In genomic region chr17:11844436-11844835, GRCm38 (mm10) we compare ENCODE assay signal across 24 mouse cellular contexts.
DNase-seq lines count a peak whose midpoint lies in the region; ATAC-seq and TF ChIP-seq lines count a peak whose summit lies in the region.
"Had no signal": no experiment of that assay in that cellular context is flagged by ENCODE, and none has a peak within 500 bp of the region (broad histone marks: within the 10 kb centered on the region; RNA-seq: fewer than 3 reads in every experiment).

No protein-coding gene starts in this region.

- no peak overlapping the region for H3K4me3 ChIP-seq in heart, embryonic 10.5 days
- no peak overlapping the region for H3K4me3 ChIP-seq in midbrain, embryonic 11.5 days (ENCODE audit: low read depth, low read length)
- H3K4me3 ChIP-seq in midbrain, embryonic 14.5 days (replicated peaks; ENCODE audit: low read depth, low read length), result no peak overlapping the region
- no peak overlapping the region for H3K4me3 ChIP-seq in MEL (ENCODE audit: control insufficient read depth in 1 of 2, insufficient read depth in 1 of 2, low read depth in 2 of 2, low read length in 2 of 2)

- no peaks in the 10 kb centered on the region for H3K4me1 ChIP-seq in heart, embryonic 10.5 days
- peaks cover 3% of the 10 kb centered on the region; the same call in 1 of the 2 replicates for H3K4me1 ChIP-seq in midbrain, embryonic 11.5 days (ENCODE audit: control insufficient read depth, insufficient read depth, low read length)
- 0 out of 2 replicates have a peak, but pooled peaks cover 3% of the 10 kb centered on the region for H3K4me1 ChIP-seq in midbrain, embryonic 14.5 days (ENCODE audit: control insufficient read depth, insufficient read depth, low read length)
- H3K4me1 ChIP-seq in MEL (ENCODE audit: control insufficient read depth in 1 of 2, insufficient read depth in 2 of 2, low read length in 2 of 2), result peaks cover 4 to 19% of the 10 kb centered on the region in 2 experiments; a peak in 2 of 4 replicates

- 81% methylated on average over 4 of the region's 4 CpGs for WGBS in heart, embryonic 10.5 days
- WGBS in midbrain, embryonic 11.5 days, result 87% methylated on average over 4 of the region's 4 CpGs
- WGBS in midbrain, embryonic 14.5 days, result 89% methylated on average over 4 of the region's 4 CpGs

- peak; percentile 86 for DNase-seq in heart, adult 11 months
- no peak for DNase-seq in heart, postnatal 4 days
- peak; percentile 60 for DNase-seq in heart, embryonic 10.5 days (ENCODE audit: low spot score)
- DNase-seq in heart, postnatal 36 days, result no peak
- peak; percentile 2 for DNase-seq in midbrain, embryonic 11.5 days (ENCODE audit: low spot score, missing footprints)
- no peak for DNase-seq in midbrain, embryonic 14.5 days
- DNase-seq in MEL (ENCODE audit: low read depth, low spot score), result peak; percentile 9
- DNase-seq in c-Kit-positive CD71-positive TER-119-positive erythroid progenitor cells, embryonic 14.5 days (ENCODE audit: low spot score), result no peak
- DNase-seq: adrenal gland, adult 2 months; adrenal gland, adult 8-10 months; adrenal gland, postnatal 10 days; adrenal gland, postnatal 14 days; adrenal gland, postnatal 25 days; adrenal gland, postnatal 36 days; B cell, adult 2 months; cerebellum, adult 11 months; cerebellum, adult 11-12 months; cerebellum, adult 18-20 months; cerebellum, adult 2 months had no signal

- no peak for TF ChIP-seq RAD21 in MEL (IDR thresholded peaks at IDR 0.05; ENCODE audit: low read depth, low read length)

- TF ChIP-seq CTCF in MEL (IDR thresholded peaks at IDR 0.05 in 2 of 3, conservative IDR thresholded peaks at IDR 0.05 in 1 of 3; ENCODE audit: control insufficient read depth in 1 of 3, insufficient read depth in 1 of 3, low read depth in 2 of 3, low read length in 3 of 3, poor library complexity in 1 of 3, severe bottlenecking in 1 of 3), result no peak

- no peak overlapping the region for H3K27ac ChIP-seq in heart, embryonic 10.5 days
- no peak overlapping the region for H3K27ac ChIP-seq in midbrain, embryonic 11.5 days (ENCODE audit: low read depth, low read length)
- no peak overlapping the region for H3K27ac ChIP-seq in midbrain, embryonic 14.5 days (replicated peaks; ENCODE audit: low read depth, low read length)
- peak overlapping the region; percentile 37 for H3K27ac ChIP-seq in MEL (ENCODE audit: control insufficient read depth, low read depth, low read length)

- no peak overlapping the region for H3K4me2 ChIP-seq in midbrain, embryonic 11.5 days
- no peak overlapping the region for H3K4me2 ChIP-seq in midbrain, embryonic 14.5 days (ENCODE audit: low read length)

- H3K9ac ChIP-seq in midbrain, embryonic 11.5 days (ENCODE audit: low read length), result no peak overlapping the region
- H3K9ac ChIP-seq in midbrain, embryonic 14.5 days (replicated peaks; ENCODE audit: low read length), result no peak overlapping the region
- H3K9ac ChIP-seq in MEL (ENCODE audit: control insufficient read depth, low read depth, low read length, poor library complexity, severe bottlenecking), result no peak overlapping the region

- H3K9me3 ChIP-seq in heart, embryonic 10.5 days, result no peaks in the 10 kb centered on the region
- H3K9me3 ChIP-seq in midbrain, embryonic 11.5 days (ENCODE audit: control insufficient read depth, low read length), result no peaks in the 10 kb centered on the region
- no peaks in the 10 kb centered on the region for H3K9me3 ChIP-seq in midbrain, embryonic 14.5 days (ENCODE audit: control insufficient read depth, low read length)
- no peaks in the 10 kb centered on the region for H3K9me3 ChIP-seq in MEL (replicated peaks; ENCODE audit: insufficient read depth, low read length)
- H3K9me3 ChIP-seq: G1E had no signal

- no peak for TF ChIP-seq POLR2A in MEL (IDR thresholded peaks at IDR 0.05; ENCODE audit: control insufficient read depth in 1 of 2, insufficient read depth in 1 of 2, low read depth in 1 of 2, low read length in 2 of 2, poor library complexity in 1 of 2)

- H3K27me3 ChIP-seq in heart, embryonic 10.5 days (ENCODE audit: insufficient read depth, poor library complexity, severe bottlenecking), result no peaks in the 10 kb centered on the region
- no peaks in the 10 kb centered on the region for H3K27me3 ChIP-seq in midbrain, embryonic 11.5 days (ENCODE audit: control insufficient read depth, insufficient read depth, low read length)
- no peaks in the 10 kb centered on the region for H3K27me3 ChIP-seq in midbrain, embryonic 14.5 days (ENCODE audit: control insufficient read depth, insufficient read depth, low read length)
- H3K27me3 ChIP-seq in MEL (ENCODE audit: control insufficient read depth in 1 of 2, insufficient read depth in 2 of 2, low read length in 2 of 2), result no peaks in the 10 kb centered on the region
- H3K27me3 ChIP-seq: CH12.LX, Patski had no signal

- intact Hi-C loops in heart, postnatal 36 days (cut with DNase I), result no loop called here

- no peak for TF ChIP-seq EP300 in MEL (IDR thresholded peaks at IDR 0.05; ENCODE audit: low read depth in 1 of 2, low read length in 2 of 2)

- no peaks in the 10 kb centered on the region for H3K36me3 ChIP-seq in heart, embryonic 10.5 days
- H3K36me3 ChIP-seq in midbrain, embryonic 11.5 days (ENCODE audit: control insufficient read depth, insufficient read depth, low read length), result no peaks in the 10 kb centered on the region
- H3K36me3 ChIP-seq in midbrain, embryonic 14.5 days (ENCODE audit: control insufficient read depth, insufficient read depth, low read length), result no peaks in the 10 kb centered on the region
- peaks cover 0 to 15% of the 10 kb centered on the region in 2 experiments; a peak in 2 of 4 replicates for H3K36me3 ChIP-seq in MEL (ENCODE audit: control insufficient read depth in 1 of 2, insufficient read depth in 2 of 2, low read length in 2 of 2)
- H3K36me3 ChIP-seq: G1E had no signal

- H3K79me2 ChIP-seq in MEL (ENCODE audit: control insufficient read depth, insufficient read depth, low read length, poor library complexity), result no peaks in the 10 kb centered on the region

- ATAC-seq in midbrain, embryonic 11.5 days (ENCODE audit: low FRiP score), result no peak
- ATAC-seq in midbrain, embryonic 14.5 days (ENCODE audit: low FRiP score, low TSS enrichment), result no peak
- ATAC-seq: activated CD4-positive, CD25-positive, alpha-beta regulatory T cell, adult 4 months; CD4-positive, CD25-positive, alpha-beta regulatory T cell, adult 4 months; Patski had no signal

TF ChIP-seq in MEL, 35 proteins besides CTCF, POLR2A, EP300 and RAD21:
- TF ChIP-seq MAZ (IDR thresholded peaks at IDR 0.05; ENCODE audit: low read depth, low read length), result no peak
- TF ChIP-seq TBP (IDR thresholded peaks at IDR 0.05; ENCODE audit: low read depth, low read length), result no peak
- TF ChIP-seq MEF2A (IDR thresholded peaks at IDR 0.05; ENCODE audit: extremely low read depth, insufficient replicate concordance, low read depth, low read length, poor library complexity, severe bottlenecking), result no peak
- TF ChIP-seq MXI1 (IDR thresholded peaks at IDR 0.05; ENCODE audit: low read depth, low read length), result no peak
- TF ChIP-seq CHD1 (IDR thresholded peaks at IDR 0.05; ENCODE audit: low read depth, low read length), result no peak
- no peak for TF ChIP-seq POLR2AphosphoS2 (IDR thresholded peaks at IDR 0.05; ENCODE audit: low read length)
- no peak for TF ChIP-seq USF1 (IDR thresholded peaks at IDR 0.05; ENCODE audit: low read depth, low read length)
- no peak for TF ChIP-seq ELF1 (IDR thresholded peaks at IDR 0.05; ENCODE audit: low read depth, low read length)
- no peak for TF ChIP-seq USF2 (IDR thresholded peaks at IDR 0.05; ENCODE audit: borderline replicate concordance in 1 of 2, insufficient read depth in 1 of 2, low read depth in 1 of 2, low read length in 2 of 2)
- no peak for TF ChIP-seq KAT2A (conservative IDR thresholded peaks at IDR 0.05; ENCODE audit: low read depth, low read length)
- no peak for TF ChIP-seq SMC3 (IDR thresholded peaks at IDR 0.05; ENCODE audit: low read depth, low read length)
- TF ChIP-seq BHLHE40 (IDR thresholded peaks at IDR 0.05; ENCODE audit: borderline replicate concordance, low read depth, low read length), result no peak
- no peak for TF ChIP-seq TAL1 (IDR thresholded peaks at IDR 0.05; ENCODE audit: low read length)
- TF ChIP-seq POLR2AphosphoS5 (IDR thresholded peaks at IDR 0.05; ENCODE audit: borderline replicate concordance, low read depth, low read length), result no peak
- no peak for TF ChIP-seq NELFE (IDR thresholded peaks at IDR 0.05; ENCODE audit: low read depth, low read length)
- TF ChIP-seq ZC3H11A (IDR thresholded peaks at IDR 0.05; ENCODE audit: low read depth, low read length), result no peak
- no peak for TF ChIP-seq ZMIZ1 (IDR thresholded peaks at IDR 0.05; ENCODE audit: low read depth, low read length)
TF ChIP-seq in MEL: peak in this region for 0.

Comparison
In these comparisons a context has a peak if more than half of its experiments do, and no peak if none do; other contexts are left out.
1. DNase-seq: peak in heart, adult 11 months (single experiment), heart, embryonic 10.5 days (single experiment), midbrain, embryonic 11.5 days (single experiment) and MEL (single experiment); none in heart, postnatal 4 days (single experiment), heart, postnatal 36 days (0 of 2), midbrain, embryonic 14.5 days (single experiment) and c-Kit-positive CD71-positive TER-119-positive erythroid progenitor cells, embryonic 14.5 days (single experiment).